Mouse (Mus musculus): ENCODE results near the gene Tmem196.

GRCm38 (mm10) chr12:119965373-119965772, 19.8 kb downstream of the Tmem196 start:
- TF ChIP-seq CTCF (IDR thresholded peaks at IDR 0.05; ENCODE audit: low read depth) (no peak), EP300 (IDR thresholded peaks at IDR 0.05; ENCODE audit: low read depth) (no peak)

Data from liver, embryonic 14.5 days (tissue).